Mouse (Mus musculus): ENCODE data around the gene Tmem273.

GRCm38 (mm10) chr14:32810111-32810510 lies 24.3 kb downstream of the Tmem273 start:
- TF ChIP-seq POLR2A (IDR thresholded peaks at IDR 0.05; ENCODE audit: control insufficient read depth in 1 of 2, insufficient read depth in 1 of 2, low read depth in 1 of 2, low read length in 2 of 2, poor library complexity in 1 of 2), result no peak
- no peak for TF ChIP-seq MAX (IDR thresholded peaks at IDR 0.05; ENCODE audit: low read length)
- TF ChIP-seq CTCF (IDR thresholded peaks at IDR 0.05 in 2 of 3, conservative IDR thresholded peaks at IDR 0.05 in 1 of 3; ENCODE audit: control insufficient read depth in 1 of 3, insufficient read depth in 1 of 3, low read depth in 2 of 3, low read length in 3 of 3, poor library complexity in 1 of 3, severe bottlenecking in 1 of 3), result no peak
- no peak for TF ChIP-seq SIN3A (IDR thresholded peaks at IDR 0.05; ENCODE audit: low read length)
- TF ChIP-seq EP300 (IDR thresholded peaks at IDR 0.05; ENCODE audit: low read depth in 1 of 2, low read length in 2 of 2), result no peak
- no peak for TF ChIP-seq HCFC1 (IDR thresholded peaks at IDR 0.05; ENCODE audit: low read depth, low read length)
- TF ChIP-seq MEF2A (IDR thresholded peaks at IDR 0.05; ENCODE audit: extremely low read depth, insufficient replicate concordance, low read depth, low read length, poor library complexity, severe bottlenecking), result no peak
- TF ChIP-seq MYC (IDR thresholded peaks at IDR 0.05; ENCODE audit: low read depth, low read length), result no peak
